Comparison of ENCODE assay signal across 10 mouse cellular contexts in genomic region chr11:88626576-88626975, GRCm38 (mm10).
DNase-seq lines count a peak whose midpoint lies in the region; TF ChIP-seq lines count a peak whose summit lies in the region.
"Had no signal": no experiment of that assay in that cellular context is flagged by ENCODE, and none has a peak within 500 bp of the region (broad histone marks: within the 10 kb centered on the region; RNA-seq: fewer than 3 reads in every experiment).

No protein-coding gene starts in this region.

- H3K27me3 ChIP-seq in ES-Bruce4 (ENCODE audit: control insufficient read depth, insufficient read depth, low read length, poor library complexity, severe bottlenecking) = no peaks in the 10 kb centered on the region
- H3K27me3 ChIP-seq in heart, embryonic 10.5 days (ENCODE audit: insufficient read depth, poor library complexity, severe bottlenecking) = no peaks in the 10 kb centered on the region
- H3K27me3 ChIP-seq: embryonic facial prominence, embryonic 13.5 days had no signal

- no peak overlapping the region for H3K4me3 ChIP-seq in ES-Bruce4 (ENCODE audit: low read depth, low read length)
- H3K4me3 ChIP-seq in heart, embryonic 10.5 days = no peak overlapping the region
- H3K4me3 ChIP-seq: embryonic facial prominence, embryonic 13.5 days; limb, embryonic 13.5 days had no signal

- H3K4me1 ChIP-seq in ES-Bruce4 (ENCODE audit: control insufficient read depth, insufficient read depth, low read length) = peaks cover 24% of the 10 kb centered on the region
- peaks cover 90% of the 10 kb centered on the region for H3K4me1 ChIP-seq in heart, embryonic 10.5 days

- TF ChIP-seq EP300 in ES-Bruce4 (IDR thresholded peaks at IDR 0.05; ENCODE audit: insufficient read depth, low read depth, low read length) = no peak

- 69% methylated on average over 8 of the region's 8 CpGs for WGBS in heart, embryonic 10.5 days

- no peak for TF ChIP-seq POLR2A in ES-Bruce4 (IDR thresholded peaks at IDR 0.05; ENCODE audit: insufficient read depth, low read length)

- H3K27ac ChIP-seq in ES-Bruce4 (ENCODE audit: insufficient read depth, low read length) = peak overlapping the region; percentile 94
- peak overlapping the region; percentile 72 for H3K27ac ChIP-seq in heart, embryonic 10.5 days
- H3K27ac ChIP-seq: embryonic facial prominence, embryonic 13.5 days; limb, embryonic 13.5 days had no signal

- H3K36me3 ChIP-seq in ES-Bruce4 (ENCODE audit: control insufficient read depth, insufficient read depth, low read length, poor library complexity, severe bottlenecking) = no peaks in the 10 kb centered on the region
- peaks cover 6% of the 10 kb centered on the region; the same call in 1 of the 2 replicates for H3K36me3 ChIP-seq in heart, embryonic 10.5 days
- H3K36me3 ChIP-seq: embryonic facial prominence, embryonic 13.5 days; limb, embryonic 13.5 days had no signal

- H3K9ac ChIP-seq in ES-Bruce4 (ENCODE audit: low read depth, poor library complexity, severe bottlenecking) = 0 out of 2 replicates have a peak overlapping the region, but pooled peaks have one; percentile 2
- H3K9ac ChIP-seq: embryonic facial prominence, embryonic 13.5 days; limb, embryonic 13.5 days had no signal

- H3K9me3 ChIP-seq in ES-Bruce4 (replicated peaks; ENCODE audit: control insufficient read depth, insufficient read depth, low read length, poor library complexity, severe bottlenecking) = no peaks in the 10 kb centered on the region
- no peaks in the 10 kb centered on the region for H3K9me3 ChIP-seq in heart, embryonic 10.5 days
- H3K9me3 ChIP-seq: embryonic facial prominence, embryonic 13.5 days; limb, embryonic 13.5 days had no signal

- no peak for TF ChIP-seq CTCF in ES-Bruce4 (IDR thresholded peaks at IDR 0.05; ENCODE audit: low read depth, low read length)

- DNase-seq in gastrocnemius, adult 18-20 months (ENCODE audit: low spot score) = peak; percentile 48
- no peak for DNase-seq in gastrocnemius, postnatal 4 days (ENCODE audit: low spot score in 2 of 2)
- DNase-seq in heart, embryonic 10.5 days (ENCODE audit: low spot score) = no peak
- peak; percentile 61 for DNase-seq in kidney, adult 18-20 months
- DNase-seq in cerebellum, adult 9-10 months = no peak
- no peak for DNase-seq in ovary, postnatal 14 days (ENCODE audit: low spot score)
- DNase-seq in T-cell, adult 2 months (ENCODE audit: low spot score) = no peak

Comparison
In these comparisons a context has a peak if more than half of its experiments do, and no peak if none do; other contexts are left out.
1. DNase-seq: peak in gastrocnemius, adult 18-20 months (single experiment) and kidney, adult 18-20 months (single experiment); none in gastrocnemius, postnatal 4 days (0 of 2), heart, embryonic 10.5 days (single experiment), cerebellum, adult 9-10 months (single experiment), ovary, postnatal 14 days (single experiment) and T-cell, adult 2 months (single experiment).